Mouse (Mus musculus): ENCODE data around the gene Ccdc191. TPM values are rescaled to one million over a fixed set of nuclear protein-coding genes. Genes with fewer than 3 reads are reported as not detected.

Ccdc191 gene
- 1 to 10 TPM; 5.1 to 5.3 TPM for total RNA-seq (2021)
- long read RNA-seq, experiment 1, partial matches to known transcripts = 0 of 1 reads
- long read RNA-seq, experiment 1, other reads (novel, unspliced or antisense) = 1 of 1 reads
- long read RNA-seq, experiment 2 = 0 reads

- intact Hi-C loops (cut with DNase I) = loop anchor here (2.0 to 10.0 kb wide), 3 partner anchors 88 to 255 kb away; partner anchors contain the start of genes Gramd1c and Zdhhc23
Observed at GRCm38 (mm10) chr16:43889208-43890004, at the start of gene Ccdc191. Gene Ccdc191 (plus strand): TSS chr16:43889800.

DNA sequence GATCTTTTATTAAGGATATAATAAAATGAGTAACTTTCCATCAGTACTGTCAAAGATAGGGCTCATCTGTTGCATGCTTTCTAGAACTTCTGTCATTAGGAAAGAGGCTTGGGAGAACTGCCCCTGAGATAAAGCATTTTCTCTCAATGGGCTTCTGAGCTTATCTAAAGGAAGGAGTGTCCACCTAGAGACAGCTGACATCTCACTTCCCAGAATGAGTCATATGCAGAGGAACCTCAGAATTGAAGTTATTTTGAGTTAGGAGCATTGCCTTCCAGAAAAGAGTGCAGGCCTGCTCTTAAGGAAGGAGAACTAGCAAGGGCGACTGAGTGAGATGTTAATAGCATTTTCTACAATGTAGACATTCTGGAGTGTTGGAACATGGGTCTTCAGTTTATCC, 48.4 kb upstream of the Ccdc191 start:
- Histone ChIP-seq H3K4me3 (no peak overlapping the region), H3K27ac (no peak overlapping the region)
- intact Hi-C loops (cut with DNase I) = no loop called here
- no peak for DNase-seq (ENCODE audit: extremely low spot score in 1 of 2, low spot score in 2 of 2)
- TF ChIP-seq CTCF (IDR thresholded peaks at IDR 0.05) = no peak

More at GRCm38 (mm10) chr16:43889208-43890004, at the start of gene Ccdc191:
- Histone ChIP-seq H3K4me3 (peak within 1 kb of the TSS; percentile 68), H3K27ac (peak within 1 kb of the TSS; percentile 93)
- peak; percentile 99 for DNase-seq (ENCODE audit: extremely low spot score in 1 of 2, low spot score in 2 of 2)
- TF ChIP-seq CTCF (IDR thresholded peaks at IDR 0.05) = no peak

- intact Hi-C loops (cut with DNase I) = no loop called here
- no peak for TF ChIP-seq CTCF (IDR thresholded peaks at IDR 0.05)
Observed at GRCm38 (mm10) chr16:43849839-43850238, 39.8 kb upstream of the Ccdc191 start.

DNA sequence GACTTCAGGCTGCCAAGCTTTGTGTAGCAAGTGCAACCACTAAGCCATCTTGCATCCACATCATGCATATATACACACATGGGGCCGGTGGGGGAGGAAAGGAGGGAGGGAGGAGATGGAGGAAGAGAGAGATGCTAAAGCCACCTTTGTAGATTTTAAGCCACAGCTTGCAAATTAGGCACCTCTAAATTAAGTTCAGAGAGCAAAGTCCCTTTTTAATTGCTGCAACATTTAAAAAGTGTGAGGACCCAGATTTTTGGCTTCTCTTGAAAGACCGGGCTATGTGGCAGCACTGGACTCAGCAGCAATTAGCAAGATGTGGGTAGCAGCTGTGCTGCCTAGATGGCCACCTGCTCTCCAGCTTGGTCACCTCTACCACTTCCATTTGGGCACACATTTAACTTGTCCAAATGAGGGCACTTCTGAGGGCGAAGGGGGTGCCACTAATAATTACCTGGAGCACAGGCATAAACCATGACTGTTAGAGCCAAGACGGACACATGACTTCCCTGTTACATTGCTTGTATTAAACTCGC, 30.6 kb upstream of the Ccdc191 start:
- H3K4me3 ChIP-seq = no peak overlapping the region
- intact Hi-C loops (cut with DNase I) = no loop called here
- TF ChIP-seq CTCF (IDR thresholded peaks at IDR 0.05) = no peak
- no peak for DNase-seq (ENCODE audit: extremely low spot score in 1 of 2, low spot score in 2 of 2)
- no peak overlapping the region for H3K27ac ChIP-seq

More at GRCm38 (mm10) chr16:43849839-43850238, 39.8 kb upstream of the Ccdc191 start:
- no peak for DNase-seq (ENCODE audit: extremely low spot score in 1 of 2, low spot score in 2 of 2)
- no peak overlapping the region for H3K4me3 ChIP-seq
- H3K27ac ChIP-seq = no peak overlapping the region

- TF ChIP-seq CTCF (IDR thresholded peaks at IDR 0.05) = no peak
- Histone ChIP-seq H3K27ac (no peak overlapping the region), H3K4me3 (no peak overlapping the region)
- intact Hi-C loops (cut with DNase I) = no loop called here
- no peak for DNase-seq (ENCODE audit: extremely low spot score in 1 of 2, low spot score in 2 of 2)
Observed at GRCm38 (mm10) chr16:43860624-43861023, 29.0 kb upstream of the Ccdc191 start.

DNA sequence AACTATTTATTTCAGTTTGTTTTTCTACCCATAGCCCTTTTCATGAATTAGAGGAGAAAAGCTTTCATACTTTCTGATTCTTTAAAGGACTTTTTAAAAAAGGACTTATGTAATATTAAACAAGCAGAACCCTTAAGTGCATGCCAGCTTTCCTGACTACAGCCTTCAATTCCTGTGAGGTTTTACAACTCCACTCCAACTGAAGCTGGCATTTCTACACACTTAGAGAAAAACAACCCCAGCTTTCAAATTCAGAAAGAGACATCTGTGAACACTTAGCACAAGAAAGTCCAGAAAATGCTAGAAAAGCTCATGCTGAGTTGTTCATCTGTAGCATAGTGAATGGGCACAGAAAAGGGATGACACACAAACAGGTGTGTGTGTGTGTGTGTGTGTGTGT, 19.8 kb upstream of the Ccdc191 start:
- no peak for TF ChIP-seq CTCF (IDR thresholded peaks at IDR 0.05)
- DNase-seq (ENCODE audit: extremely low spot score in 1 of 2, low spot score in 2 of 2) = no peak
- Histone ChIP-seq H3K27ac (peak overlapping the region; percentile 18; the same call in 1 of the 2 replicates), H3K4me3 (no peak overlapping the region)
- intact Hi-C loops (cut with DNase I) = no loop called here

- no peak overlapping the region for H3K27ac ChIP-seq
- intact Hi-C loops (cut with DNase I) = no loop called here
- DNase-seq (ENCODE audit: extremely low spot score in 1 of 2, low spot score in 2 of 2) = no peak
- no peak for TF ChIP-seq CTCF (IDR thresholded peaks at IDR 0.05)
- H3K4me3 ChIP-seq = no peak overlapping the region
Observed at GRCm38 (mm10) chr16:43871419-43871818, 18.2 kb upstream of the Ccdc191 start.

DNA sequence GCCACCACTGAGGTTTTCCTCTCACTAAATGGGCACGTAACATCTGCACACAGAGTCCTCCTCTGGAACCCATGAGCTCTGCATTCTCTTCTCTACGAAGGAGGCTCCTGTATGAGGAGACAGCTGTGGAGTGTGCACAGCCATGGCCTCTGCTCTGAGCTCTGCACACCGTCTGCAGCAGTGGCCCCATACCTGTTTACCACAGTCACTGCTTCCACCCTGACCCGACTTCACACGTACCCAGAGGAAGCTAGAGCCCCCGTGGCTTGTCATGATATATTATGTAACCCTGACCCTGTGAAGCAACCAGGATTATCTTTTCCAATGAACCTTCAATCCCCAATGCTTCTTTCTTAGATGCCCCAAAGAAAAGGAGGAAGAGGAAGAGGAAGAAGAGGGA, 9.8 kb upstream of the Ccdc191 start:
- Histone ChIP-seq H3K27ac (no peak overlapping the region), H3K4me3 (no peak overlapping the region)
- DNase-seq (ENCODE audit: extremely low spot score in 1 of 2, low spot score in 2 of 2) = no peak
- TF ChIP-seq CTCF (IDR thresholded peaks at IDR 0.05) = no peak
- intact Hi-C loops (cut with DNase I) = loop anchor here (10.0 kb wide), 1 partner anchor 265 kb away; no protein-coding TSS in a partner anchor

GRCm38 (mm10) chr16:43881636-43882035, 8.0 kb upstream of the Ccdc191 start:
- no peak for DNase-seq (ENCODE audit: extremely low spot score in 1 of 2, low spot score in 2 of 2)
- Histone ChIP-seq H3K27ac (no peak overlapping the region), H3K4me3 (no peak overlapping the region)
- intact Hi-C loops (cut with DNase I) = loop anchor here (10.0 kb wide), 1 partner anchor 263 kb away; no protein-coding TSS in a partner anchor
- TF ChIP-seq CTCF (IDR thresholded peaks at IDR 0.05) = peak; percentile 30

DNA sequence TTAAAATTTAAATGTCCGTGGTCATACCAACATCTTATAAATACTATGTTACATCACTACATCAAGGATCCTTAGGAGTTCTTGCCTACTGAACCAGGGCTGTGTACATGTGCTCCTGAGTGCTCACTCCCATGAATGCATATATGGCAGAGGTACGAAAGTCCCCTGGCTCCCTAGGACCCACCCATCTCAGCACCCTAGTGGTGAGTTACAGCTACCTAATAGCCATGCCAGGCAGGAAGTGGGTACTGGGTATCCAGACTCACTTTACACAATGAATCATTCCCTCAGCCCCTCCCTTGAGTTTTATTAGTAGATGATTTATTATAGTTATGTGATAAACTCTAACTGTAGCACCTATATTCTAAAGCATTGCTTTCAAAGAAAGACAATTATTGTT, 7.3 kb upstream of the Ccdc191 start:
- Histone ChIP-seq H3K4me3 (no peak overlapping the region), H3K27ac (no peak overlapping the region)
- no peak for DNase-seq (ENCODE audit: extremely low spot score in 1 of 2, low spot score in 2 of 2)
- intact Hi-C loops (cut with DNase I) = loop anchor here (10.0 kb wide), 1 partner anchor 262 kb away; no protein-coding TSS in a partner anchor
- no peak for TF ChIP-seq CTCF (IDR thresholded peaks at IDR 0.05)

DNA sequence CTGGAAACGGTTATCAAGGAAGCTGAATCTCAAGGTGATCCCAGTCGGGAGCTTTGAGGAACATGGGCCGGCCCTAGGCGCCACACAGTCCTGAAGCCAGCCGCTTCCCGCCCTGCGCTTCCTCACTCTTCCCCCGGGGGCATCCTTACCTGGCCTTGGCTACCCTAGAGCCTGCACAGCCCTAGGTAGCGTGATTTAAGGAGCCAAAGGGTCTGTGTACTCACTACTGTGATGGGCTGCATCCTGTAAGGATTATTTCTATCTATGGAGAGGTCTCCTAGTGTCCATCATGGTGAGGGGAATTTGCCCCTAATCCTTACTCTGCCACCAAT, 371 bp downstream of the Ccdc191 start:
- peak overlapping the region; percentile 68 for H3K4me3 ChIP-seq
- peak; percentile 67 for TF ChIP-seq CTCF (IDR thresholded peaks at IDR 0.05)
- DNase-seq (ENCODE audit: extremely low spot score in 1 of 2, low spot score in 2 of 2) = no peak
- H3K27ac ChIP-seq = peak overlapping the region; percentile 93
- intact Hi-C loops (cut with DNase I) = loop anchor here (5.0 kb wide), 1 partner anchor 87 kb away; the partner anchor contains the start of gene Zdhhc23

- no peak for TF ChIP-seq CTCF (IDR thresholded peaks at IDR 0.05)
- no peak for DNase-seq (ENCODE audit: extremely low spot score in 1 of 2, low spot score in 2 of 2)
- H3K27ac ChIP-seq = no peak overlapping the region
- H3K4me3 ChIP-seq = no peak overlapping the region
- intact Hi-C loops (cut with DNase I) = loop anchor here (5.0 kb wide), 1 partner anchor 86 kb away; the partner anchor contains the start of gene Zdhhc23
Observed at GRCm38 (mm10) chr16:43890747-43891336, 1.2 kb downstream of the Ccdc191 start.
